Comparison of ENCODE assay signal across 18 mouse cellular contexts in the genomic region with DNA sequence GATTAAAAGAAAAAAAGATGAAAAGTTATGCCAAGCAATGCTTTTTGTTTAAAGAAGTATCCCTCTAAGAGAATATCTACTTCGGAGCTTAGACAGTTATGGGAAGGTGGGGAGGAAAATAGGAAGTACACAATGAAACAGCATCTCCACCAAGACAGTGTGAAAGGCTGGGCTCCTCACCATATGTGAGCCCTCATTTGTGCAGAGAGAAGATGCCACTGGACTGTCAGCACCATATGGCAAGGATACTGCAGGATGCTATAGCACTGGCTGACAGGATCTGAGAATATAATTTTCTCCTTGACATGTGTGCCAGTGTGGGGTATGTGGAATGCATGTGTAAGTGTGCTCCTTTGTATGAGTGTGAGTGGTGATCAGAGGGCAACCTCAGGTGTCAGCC.
DNase-seq lines count a peak whose midpoint lies in the region; ATAC-seq and TF ChIP-seq lines count a peak whose summit lies in the region.
"Had no signal": no experiment of that assay in that cellular context is flagged by ENCODE, and none has a peak within 500 bp of the region (broad histone marks: within the 10 kb centered on the region; RNA-seq: fewer than 3 reads in every experiment).

No protein-coding gene starts in this region.

- no peaks in the 10 kb centered on the region for H3K9me3 ChIP-seq in forebrain, postnatal 0 days (ENCODE audit: low read length)
- no peaks in the 10 kb centered on the region for H3K9me3 ChIP-seq in forebrain, embryonic 14.5 days (replicated peaks; ENCODE audit: control insufficient read depth, low read length)
- H3K9me3 ChIP-seq: embryonic facial prominence, embryonic 13.5 days; forebrain, embryonic 15.5 days; hindbrain, embryonic 10.5 days had no signal

- peak; percentile 61 for ATAC-seq in forebrain, postnatal 0 days
- ATAC-seq in forebrain, embryonic 14.5 days, result no peak
- ATAC-seq: forebrain, embryonic 15.5 days had no signal

- no peak overlapping the region for H3K4me2 ChIP-seq in forebrain, postnatal 0 days (ENCODE audit: low read depth)
- H3K4me2 ChIP-seq in forebrain, embryonic 14.5 days (ENCODE audit: low read length), result no peak overlapping the region
- H3K4me2 ChIP-seq: embryonic facial prominence, embryonic 13.5 days; forebrain, embryonic 15.5 days; heart, embryonic 11.5 days; hindbrain, embryonic 14.5 days had no signal

- no peak overlapping the region for H3K27ac ChIP-seq in forebrain, postnatal 0 days (ENCODE audit: low read depth, low read length)
- H3K27ac ChIP-seq in forebrain, embryonic 14.5 days (ENCODE audit: low read depth, low read length), result no peak overlapping the region
- H3K27ac ChIP-seq: embryonic facial prominence, embryonic 13.5 days; forebrain, embryonic 15.5 days; heart, adult 2 months; hindbrain, embryonic 10.5 days; hindbrain, embryonic 14.5 days had no signal

- H3K4me1 ChIP-seq in forebrain, postnatal 0 days (ENCODE audit: insufficient read depth), result no peaks in the 10 kb centered on the region
- no peaks in the 10 kb centered on the region for H3K4me1 ChIP-seq in forebrain, embryonic 14.5 days (ENCODE audit: control insufficient read depth, insufficient read depth, low read length)
- H3K4me1 ChIP-seq: forebrain, embryonic 15.5 days; hindbrain, embryonic 10.5 days had no signal

- no peak for TF ChIP-seq POLR2A in brain, embryonic 14.5 days (IDR thresholded peaks at IDR 0.05; ENCODE audit: borderline replicate concordance, extremely low read depth, insufficient read depth, insufficient read length, poor library complexity, severe bottlenecking)

- H3K4me3 ChIP-seq in forebrain, postnatal 0 days (ENCODE audit: low read depth, low read length), result no peak overlapping the region
- no peak overlapping the region for H3K4me3 ChIP-seq in forebrain, embryonic 14.5 days (ENCODE audit: low read depth, low read length)
- H3K4me3 ChIP-seq: embryonic facial prominence, embryonic 13.5 days; forebrain, embryonic 15.5 days; heart, adult 2 months; hindbrain, embryonic 10.5 days had no signal

- no peak overlapping the region for H3K9ac ChIP-seq in forebrain, postnatal 0 days
- H3K9ac ChIP-seq in forebrain, embryonic 14.5 days (ENCODE audit: low read length), result no peak overlapping the region
- H3K9ac ChIP-seq: embryonic facial prominence, embryonic 13.5 days; forebrain, embryonic 15.5 days; hindbrain, embryonic 14.5 days had no signal

- TF ChIP-seq CTCF in forebrain, postnatal 0 days (IDR thresholded peaks at IDR 0.05; ENCODE audit: low read depth), result no peak
- no peak for TF ChIP-seq CTCF in brain, embryonic 14.5 days (IDR thresholded peaks at IDR 0.05; ENCODE audit: borderline replicate concordance, extremely low read depth, insufficient read depth, insufficient read length)

- WGBS in forebrain, postnatal 0 days, result 73% methylated on average over 1 of the region's 1 CpGs
- WGBS in forebrain, embryonic 14.5 days, result 76% methylated on average over 1 of the region's 1 CpGs

- no peaks in the 10 kb centered on the region for H3K36me3 ChIP-seq in forebrain, postnatal 0 days (ENCODE audit: insufficient read depth)
- no peaks in the 10 kb centered on the region for H3K36me3 ChIP-seq in forebrain, embryonic 14.5 days (ENCODE audit: control insufficient read depth, insufficient read depth, low read length)
- H3K36me3 ChIP-seq: embryonic facial prominence, embryonic 13.5 days; forebrain, embryonic 15.5 days; hindbrain, embryonic 10.5 days had no signal

- no peak for DNase-seq in forebrain, postnatal 0 days
- no peak for DNase-seq in forebrain, embryonic 14.5 days (ENCODE audit: low spot score)
- DNase-seq in left cerebral cortex, adult 9 months (ENCODE audit: low spot score in 2 of 2), result peak; percentile 1 to 23
- DNase-seq in left cerebral cortex, adult 11 months (ENCODE audit: low spot score), result no peak
- peak; percentile 8 to 20 for DNase-seq in right cerebral cortex, adult 2 months (ENCODE audit: low spot score in 2 of 2)
- DNase-seq in right cerebral cortex, postnatal 25 days, result no peak
- DNase-seq in brain, embryonic 14.5 days (ENCODE audit: low read depth), result peak; percentile 41
- DNase-seq in thymus, postnatal 10 days (ENCODE audit: low spot score in 2 of 2), result no peak
- DNase-seq: cerebellum, adult 18-20 months; cerebellum, adult 9-11 months; cerebellum, postnatal 36 days; gastrocnemius, postnatal 14 days; heart, adult 2 months had no signal

- H3K27me3 ChIP-seq in forebrain, postnatal 0 days (ENCODE audit: insufficient read depth, low read length), result no peaks in the 10 kb centered on the region
- no peaks in the 10 kb centered on the region for H3K27me3 ChIP-seq in forebrain, embryonic 14.5 days (replicated peaks; ENCODE audit: control insufficient read depth, insufficient read depth, low read length)
- H3K27me3 ChIP-seq: embryonic facial prominence, embryonic 13.5 days; forebrain, embryonic 15.5 days had no signal

Comparison
In these comparisons a context has a peak if more than half of its experiments do, and no peak if none do; other contexts are left out.
1. DNase-seq: peak in left cerebral cortex, adult 9 months (2 of 2), right cerebral cortex, adult 2 months (2 of 2) and brain, embryonic 14.5 days (single experiment); none in forebrain, postnatal 0 days (single experiment), forebrain, embryonic 14.5 days (single experiment), left cerebral cortex, adult 11 months (single experiment), right cerebral cortex, postnatal 25 days (single experiment) and thymus, postnatal 10 days (0 of 2).